Mouse (Mus musculus) frontal cortex, adult 2 months (tissue): Measurements from ENCODE around the gene Brk1. TPM values are rescaled to one million over a fixed set of nuclear protein-coding genes. Genes with fewer than 3 reads are reported as not detected.

Experiments used
- DNase-seq, 2 experiments: peaks; one replicate each; pipeline ENCODE4 v3.0.0; 2022; ENCODE audit warnings: low spot score in 1 of 2; ENCODE audit errors: extremely low spot score in 1 of 2
- polyA plus RNA-seq: library from polyadenylated mRNA; depleted of rRNA; stranded (reverse); fragments of >200 nt; gene quantifications from 2 replicates; pipeline ENCODE4 v1.2.3, GENCODE M21; 2012

Brk1 gene
- polyA plus RNA-seq, 1 experiment = 371 TPM

- no peak for DNase-seq
Observed at GRCm38 (mm10) chr6:113623386-113623785, 18.8 kb downstream of the Brk1 start.

- peak in 1 of 2 experiments; percentile 86 for DNase-seq
Observed at GRCm38 (mm10) chr6:113623941-113624751, 19.6 kb downstream of the Brk1 start, which contains the start of gene Vhl. TSS of gene Vhl (plus strand) at chr6:113623959.

GRCm38 (mm10) chr6:113624989-113625770 is 20.6 kb downstream of the Brk1 start:
- DNase-seq = no peak

GRCm38 (mm10) chr6:113630322-113630721 is 25.8 kb downstream of the Brk1 start:
- DNase-seq = peak in 1 of 2 experiments; percentile 50

GRCm38 (mm10) chr6:113632863-113633262 is 28.3 kb downstream of the Brk1 start:
- no peak for DNase-seq

GRCm38 (mm10) chr6:113638302-113639040 is 33.9 kb downstream of the Brk1 start, which contains the start of gene Irak2:
TSS of gene Irak2 (plus strand) at chr6:113638467.
- DNase-seq = peak; percentile 85 to 96

- DNase-seq = no peak
Observed at GRCm38 (mm10) chr6:113639201-113639600, 34.6 kb downstream of the Brk1 start.

GRCm38 (mm10) chr6:113642605-113643004 is 38.0 kb downstream of the Brk1 start:
- DNase-seq = no peak

- no peak for DNase-seq
Observed at GRCm38 (mm10) chr6:113643021-113643420, 38.4 kb downstream of the Brk1 start.

- DNase-seq = no peak
Observed at GRCm38 (mm10) chr6:113643967-113644366, 39.4 kb downstream of the Brk1 start.

GRCm38 (mm10) chr6:113644808-113645207 is 40.2 kb downstream of the Brk1 start:
- DNase-seq = no peak

GRCm38 (mm10) chr6:113649346-113650196 is 45.0 kb downstream of the Brk1 start:
- no peak for DNase-seq

GRCm38 (mm10) chr6:113650197-113650640 is 45.6 kb downstream of the Brk1 start:
- no peak for DNase-seq

GRCm38 (mm10) chr6:113651626-113652025 is 47.1 kb downstream of the Brk1 start:
- DNase-seq = no peak

GRCm38 (mm10) chr6:113653551-113653950 is 49.0 kb downstream of the Brk1 start:
- DNase-seq = no peak

- no peak for DNase-seq
Observed at GRCm38 (mm10) chr6:113654102-113654501, 49.5 kb downstream of the Brk1 start.

GRCm38 (mm10) chr6:113654753-113655397 is 50.3 kb downstream of the Brk1 start:
- no peak for DNase-seq

GRCm38 (mm10) chr6:113655475-113655874 is 50.9 kb downstream of the Brk1 start:
- no peak for DNase-seq

- no peak for DNase-seq
Observed at GRCm38 (mm10) chr6:113656847-113657246, 52.3 kb downstream of the Brk1 start.
